In the genomic region with DNA sequence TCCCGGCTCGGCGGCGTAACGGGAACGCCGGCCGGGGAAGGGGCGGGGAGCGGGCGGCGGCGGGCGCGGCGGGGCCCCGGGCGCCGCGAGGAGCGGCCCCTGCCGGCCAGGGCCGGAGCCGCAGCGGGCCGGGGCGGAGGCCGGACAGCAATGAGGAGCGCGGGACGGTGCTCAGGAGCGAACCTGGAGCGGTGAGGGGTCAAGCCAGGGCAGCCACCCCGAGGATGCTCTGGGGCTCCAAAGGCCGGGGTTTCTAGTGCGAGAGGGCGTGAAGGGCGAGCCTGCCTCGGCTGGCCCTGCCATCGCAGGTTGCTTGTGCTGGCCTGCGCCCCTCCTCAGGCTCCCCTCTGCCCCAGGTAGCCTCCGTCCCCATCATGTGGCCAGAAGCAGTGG, we compare ENCODE assay signal across 8 mouse cellular contexts. TPM values are rescaled to one million over a fixed set of nuclear protein-coding genes. Genes with fewer than 3 reads are reported as not detected.
DNase-seq lines count a peak whose midpoint lies in the region; ATAC-seq and TF ChIP-seq lines count a peak whose summit lies in the region.

A gene (minus strand): TSS at position 33 of the 393 bp plus-strand sequence.

- peak; percentile 59 for ATAC-seq in activated CD4-positive, CD25-positive, alpha-beta regulatory T cell, adult 4 months
- ATAC-seq in midbrain, embryonic 16.5 days: peak; percentile 71

- peaks cover 24% of the 10 kb centered on the region for H3K36me3 ChIP-seq in embryonic facial prominence, embryonic 10.5 days (replicated peaks)
- no peaks in the 10 kb centered on the region for H3K36me3 ChIP-seq in kidney, adult 2 months (ENCODE audit: control insufficient read depth, insufficient read depth, low read length)
- H3K36me3 ChIP-seq in midbrain, embryonic 16.5 days (ENCODE audit: control insufficient read depth, insufficient read depth, low read length): no peaks in the 10 kb centered on the region
- H3K36me3 ChIP-seq in testis, adult 2 months (ENCODE audit: control insufficient read depth, insufficient read depth, low read length): no peaks in the 10 kb centered on the region

- H3K4me1 ChIP-seq in embryonic facial prominence, embryonic 10.5 days: peaks cover 30% of the 10 kb centered on the region
- H3K4me1 ChIP-seq in kidney, adult 2 months (ENCODE audit: control insufficient read depth, insufficient read depth, low read length): peaks cover 23% of the 10 kb centered on the region
- peaks cover 27% of the 10 kb centered on the region for H3K4me1 ChIP-seq in midbrain, embryonic 16.5 days (ENCODE audit: control insufficient read depth, insufficient read depth, low read length)
- H3K4me1 ChIP-seq in testis, adult 2 months (ENCODE audit: control insufficient read depth, insufficient read depth, low read length): peaks cover 12% of the 10 kb centered on the region

- DNase-seq in CD4-positive helper T cell, adult 2 months (ENCODE audit: low read depth, low spot score): peak; percentile 57
- peak; percentile 75 for DNase-seq in embryonic facial prominence, embryonic 10.5 days (ENCODE audit: low spot score)
- peak; percentile 52 to 63 for DNase-seq in heart, adult 9 months (ENCODE audit: low spot score in 2 of 2)
- DNase-seq in kidney, adult 2 months: peak; percentile 66
- DNase-seq in liver: peak; percentile 38

- H3K27ac ChIP-seq in embryonic facial prominence, embryonic 10.5 days (replicated peaks): peak within 1 kb of the TSS; percentile 95
- peak within 1 kb of the TSS; percentile 47 for H3K27ac ChIP-seq in kidney, adult 2 months (ENCODE audit: insufficient read depth, low read depth, low read length)
- peak within 1 kb of the TSS; percentile 87 for H3K27ac ChIP-seq in midbrain, embryonic 16.5 days (ENCODE audit: low read length)
- peak within 1 kb of the TSS; percentile 71 for H3K27ac ChIP-seq in testis, adult 2 months (ENCODE audit: control insufficient read depth, insufficient read depth, low read depth, low read length)

- peak within 1 kb of the TSS; percentile 81 for H3K4me3 ChIP-seq in embryonic facial prominence, embryonic 10.5 days
- H3K4me3 ChIP-seq in kidney, adult 2 months (ENCODE audit: insufficient read depth, low read depth, low read length): peak within 1 kb of the TSS; percentile 97
- H3K4me3 ChIP-seq in midbrain, embryonic 16.5 days (ENCODE audit: low read depth, low read length): peak within 1 kb of the TSS; percentile 65
- peak within 1 kb of the TSS; percentile 89 for H3K4me3 ChIP-seq in testis, adult 2 months (ENCODE audit: control insufficient read depth, low read depth, low read length)

- peak within 1 kb of the TSS; percentile 99 for H3K9ac ChIP-seq in midbrain, embryonic 16.5 days (ENCODE audit: low read depth, low read length)

- peaks cover 7% of the 10 kb centered on the region; the same call in 1 of the 2 replicates for H3K27me3 ChIP-seq in embryonic facial prominence, embryonic 10.5 days (replicated peaks; ENCODE audit: low read depth, poor library complexity, severe bottlenecking)
- H3K27me3 ChIP-seq in kidney, adult 2 months (replicated peaks; ENCODE audit: control insufficient read depth, insufficient read depth, low read length): no peaks in the 10 kb centered on the region
- no peaks in the 10 kb centered on the region for H3K27me3 ChIP-seq in midbrain, embryonic 16.5 days (ENCODE audit: control insufficient read depth, insufficient read depth, low read depth, low read length)
- H3K27me3 ChIP-seq in testis, adult 2 months (ENCODE audit: control insufficient read depth, insufficient read depth, low read length): no peaks in the 10 kb centered on the region

- 6% methylated on average over 42 of the region's 42 CpGs for WGBS in embryonic facial prominence, embryonic 10.5 days
- 18% methylated on average over 42 of the region's 42 CpGs for WGBS in kidney, adult 2 months
- WGBS in midbrain, embryonic 16.5 days: under 1% methylated on average over 38 of the region's 42 CpGs

- no peak for TF ChIP-seq POLR2A in kidney, adult 2 months (IDR thresholded peaks at IDR 0.05; ENCODE audit: low read depth, low read length)
- no peak for TF ChIP-seq POLR2A in testis, adult 2 months (IDR thresholded peaks at IDR 0.05; ENCODE audit: control insufficient read depth, low read depth, low read length)

- peak; percentile 35; the same call in 1 of the 2 replicates for TF ChIP-seq CTCF in kidney, adult 2 months (conservative IDR thresholded peaks at IDR 0.05; ENCODE audit: insufficient read depth, insufficient read length, low read depth, low read length)
- TF ChIP-seq CTCF in testis, adult 2 months (IDR thresholded peaks at IDR 0.05; ENCODE audit: control insufficient read depth, insufficient read depth, insufficient replicate concordance, low read depth, low read length): 0 out of 2 replicates have a peak, but pooled peaks have one; percentile 12

- peak within 1 kb of the TSS; percentile 81 for H3K4me2 ChIP-seq in midbrain, embryonic 16.5 days (ENCODE audit: low read length)

- no peaks in the 10 kb centered on the region for H3K9me3 ChIP-seq in embryonic facial prominence, embryonic 10.5 days
- no peaks in the 10 kb centered on the region for H3K9me3 ChIP-seq in midbrain, embryonic 16.5 days (replicated peaks; ENCODE audit: control insufficient read depth, low read length, poor library complexity, severe bottlenecking)

RNA-seq across cellular contexts. Expression of the gene that starts here (rescaled TPM):
- polyA plus RNA-seq in activated CD4-positive, CD25-positive, alpha-beta regulatory T cell, adult 4 months (2017; shearing (Covaris generic)): 1 to 10 TPM; 3.1 to 3.2 TPM
- polyA plus RNA-seq in embryonic facial prominence, embryonic 10.5 days (2016; fragmentation: Nextera tagmentation; extraction: Ambion mirVana): 4.2 and 4.6 TPM in 2 replicates
- 42.1 and 55.5 TPM in 2 replicates for polyA plus RNA-seq in kidney, adult 2 months (2012; rRNA removed)
- 7.2 and 7.9 TPM in 2 replicates for polyA plus RNA-seq in midbrain, embryonic 16.5 days (2015; fragmentation: Nextera tagmentation; extraction: Ambion mirVana)
- polyA plus RNA-seq in testis, adult 2 months (2012; rRNA removed): 7.1 and 7.5 TPM in 2 replicates

Comparison
In these comparisons a context has a peak if more than half of its experiments do, and no peak if none do; other contexts are left out.
1. Peak in every context shown above with its lines: DNase-seq, ATAC-seq, H3K4me3 ChIP-seq and H3K27ac ChIP-seq.